Mouse (Mus musculus): ENCODE results near the gene Ndst2. TPM values are rescaled to one million over a fixed set of nuclear protein-coding genes. Genes with fewer than 3 reads are reported as not detected.

Ndst2 gene
- total RNA-seq, 2 experiments from 2014 or later, result 32.7 to 80.1 TPM

Other genes with a start within 250 kb of the Ndst2 start
- gene Mss51, start 237.7 kb downstream of the Ndst2 start, total RNA-seq (2015; ENCODE audit: low replicate concordance), result 4.6 and 21.7 TPM in 2 replicates
- 8.5 and 13.2 TPM in 2 replicates for gene Mss51, start 237.7 kb downstream of the Ndst2 start, total RNA-seq (2017; ENCODE audit: low replicate concordance)
- 114 and 134 TPM in 2 replicates for gene Ppp3cb, start 188.0 kb downstream of the Ndst2 start, total RNA-seq (2015; ENCODE audit: low replicate concordance)
- gene Ppp3cb, start 188.0 kb downstream of the Ndst2 start, total RNA-seq (2017; ENCODE audit: low replicate concordance), result 72.4 and 84.6 TPM in 2 replicates
- gene Usp54, start 93.5 kb downstream of the Ndst2 start, total RNA-seq (2015; ENCODE audit: low replicate concordance), result 0.58 and 1.7 TPM in 2 replicates
- 2.0 and 3.2 TPM in 2 replicates for gene Usp54, start 93.5 kb downstream of the Ndst2 start, total RNA-seq (2017; ENCODE audit: low replicate concordance)
- gene Myoz1, start 78.0 kb downstream of the Ndst2 start, total RNA-seq (2015; ENCODE audit: low replicate concordance), result not detected in 2 replicates
- not detected in 2 replicates for gene Myoz1, start 78.0 kb downstream of the Ndst2 start, total RNA-seq (2017; ENCODE audit: low replicate concordance)
- not detected in 2 replicates for gene Synpo2l, start 66.2 kb downstream of the Ndst2 start, total RNA-seq (2015; ENCODE audit: low replicate concordance)
- gene Synpo2l, start 66.2 kb downstream of the Ndst2 start, total RNA-seq (2017; ENCODE audit: low replicate concordance), result not detected in 2 replicates
- gene Sec24c, start 60.3 kb downstream of the Ndst2 start, total RNA-seq (2015; ENCODE audit: low replicate concordance), result 20.8 and 32.6 TPM in 2 replicates
- gene Sec24c, start 60.3 kb downstream of the Ndst2 start, total RNA-seq (2017; ENCODE audit: low replicate concordance), result 60.1 and 67.7 TPM in 2 replicates
- gene Fut11, start 39.6 kb downstream of the Ndst2 start, total RNA-seq (2015; ENCODE audit: low replicate concordance), result 2.5 and 9.2 TPM in 2 replicates
- 1.5 and 1.7 TPM in 2 replicates for gene Fut11, start 39.6 kb downstream of the Ndst2 start, total RNA-seq (2017; ENCODE audit: low replicate concordance)
- 9.6 and 27.1 TPM in 2 replicates for gene Chchd1, start 31.6 kb downstream of the Ndst2 start, total RNA-seq (2015; ENCODE audit: low replicate concordance)
- 22.5 and 44.7 TPM in 2 replicates for gene Chchd1, start 31.6 kb downstream of the Ndst2 start, total RNA-seq (2017; ENCODE audit: low replicate concordance)
- gene Zswim8, start 27.0 kb downstream of the Ndst2 start, total RNA-seq (2015; ENCODE audit: low replicate concordance), result 17.8 and 32.3 TPM in 2 replicates
- gene Zswim8, start 27.0 kb downstream of the Ndst2 start, total RNA-seq (2017; ENCODE audit: low replicate concordance), result 10.1 and 16.3 TPM in 2 replicates
- 4.0 and 9.8 TPM in 2 replicates for gene Camk2g, start 59.5 kb upstream of the Ndst2 start, total RNA-seq (2015; ENCODE audit: low replicate concordance)
- 12.7 and 14.6 TPM in 2 replicates for gene Camk2g, start 59.5 kb upstream of the Ndst2 start, total RNA-seq (2017; ENCODE audit: low replicate concordance)
- 0.38 and 0.84 TPM in 2 replicates for gene Plau, start 102.1 kb upstream of the Ndst2 start, total RNA-seq (2015; ENCODE audit: low replicate concordance)
- gene Plau, start 102.1 kb upstream of the Ndst2 start, total RNA-seq (2017; ENCODE audit: low replicate concordance), result 2.8 and 9.6 TPM in 2 replicates
- 42.1 and 45.6 TPM in 2 replicates for gene Vcl, start 194.8 kb upstream of the Ndst2 start, total RNA-seq (2015; ENCODE audit: low replicate concordance)
- gene Vcl, start 194.8 kb upstream of the Ndst2 start, total RNA-seq (2017; ENCODE audit: low replicate concordance), result 28.2 and 34.6 TPM in 2 replicates